Mouse (Mus musculus): Measurements from ENCODE around the gene Ppp3r1.
A peak's percentile ranks its signal among the peaks of the same experiment; 100 is the strongest.

Ppp3r1 gene

GRCm38 (mm10) chr11:17158858-17159737 is at the start of gene Ppp3r1:
Gene Ppp3r1, plus strand, starts transcription at chr11:17159263.
- DNase-seq (ENCODE audit: low spot score in 2 of 2), result peak; percentile 96 to 98

- DNase-seq (ENCODE audit: low spot score in 2 of 2), result no peak
These were observed 46.5 kb upstream of the Ppp3r1 start for GRCm38 (mm10) chr11:17112419-17113090.

- DNase-seq (ENCODE audit: low spot score in 2 of 2), result no peak
These were observed 32.6 kb upstream of the Ppp3r1 start for GRCm38 (mm10) chr11:17126418-17126817.

GRCm38 (mm10) chr11:17135638-17136037 is 23.4 kb upstream of the Ppp3r1 start:
- no peak for DNase-seq (ENCODE audit: low spot score in 2 of 2)

- no peak for DNase-seq (ENCODE audit: low spot score in 2 of 2)
These were observed 20.6 kb upstream of the Ppp3r1 start for GRCm38 (mm10) chr11:17138306-17139033.

- peak; percentile 47 to 80 for DNase-seq (ENCODE audit: low spot score in 2 of 2)
These were observed 727 bp downstream of the Ppp3r1 start for GRCm38 (mm10) chr11:17159738-17160241.

GRCm38 (mm10) chr11:17160242-17160641 is 1.2 kb downstream of the Ppp3r1 start:
- DNase-seq (ENCODE audit: low spot score in 2 of 2), result peak; percentile 53 to 70

GRCm38 (mm10) chr11:17163956-17164355 is 4.9 kb downstream of the Ppp3r1 start:
- DNase-seq (ENCODE audit: low spot score in 2 of 2), result no peak

- peak in 1 of 2 experiments; percentile 21 for DNase-seq (ENCODE audit: low spot score in 2 of 2)
These were observed 7.6 kb downstream of the Ppp3r1 start for GRCm38 (mm10) chr11:17166627-17167026.

GRCm38 (mm10) chr11:17169262-17169661 is 10.2 kb downstream of the Ppp3r1 start:
- DNase-seq (ENCODE audit: low spot score in 2 of 2), result no peak

- no peak for DNase-seq (ENCODE audit: low spot score in 2 of 2)
These were observed 12.1 kb downstream of the Ppp3r1 start for GRCm38 (mm10) chr11:17170938-17171729.

GRCm38 (mm10) chr11:17172300-17172699 is 13.2 kb downstream of the Ppp3r1 start:
- DNase-seq (ENCODE audit: low spot score in 2 of 2), result no peak

- DNase-seq (ENCODE audit: low spot score in 2 of 2), result no peak
These were observed 17.6 kb downstream of the Ppp3r1 start for GRCm38 (mm10) chr11:17176638-17177037.

- DNase-seq (ENCODE audit: low spot score in 2 of 2), result no peak
These were observed 21.7 kb downstream of the Ppp3r1 start for GRCm38 (mm10) chr11:17180753-17181152.

GRCm38 (mm10) chr11:17181807-17182206 is 22.7 kb downstream of the Ppp3r1 start, which contains the start of gene Wdr92:
Gene Wdr92, plus strand, starts transcription at chr11:17182107.
- DNase-seq (ENCODE audit: low spot score in 2 of 2), result no peak

- no peak for DNase-seq (ENCODE audit: low spot score in 2 of 2)
These were observed 24.1 kb downstream of the Ppp3r1 start for GRCm38 (mm10) chr11:17183165-17183564.

- no peak for DNase-seq (ENCODE audit: low spot score in 2 of 2)
These were observed 28.6 kb downstream of the Ppp3r1 start for GRCm38 (mm10) chr11:17187649-17188048.

GRCm38 (mm10) chr11:17188786-17189185 is 29.7 kb downstream of the Ppp3r1 start:
- DNase-seq (ENCODE audit: low spot score in 2 of 2), result no peak

- DNase-seq (ENCODE audit: low spot score in 2 of 2), result no peak
These were observed 33.2 kb downstream of the Ppp3r1 start for GRCm38 (mm10) chr11:17192151-17192844.

- DNase-seq (ENCODE audit: low spot score in 2 of 2), result no peak
These were observed 40.1 kb downstream of the Ppp3r1 start for GRCm38 (mm10) chr11:17199170-17199569.

Measured in spleen, postnatal 4 days (tissue).